Mouse (Mus musculus): ENCODE data around the gene Brd1.
"Not testable (repeated sequence)": the region's sequence is repeated elsewhere in the genome, so short reads cannot be mapped to it uniquely, and the experiment has no call there.

The Brd1 gene

GRCm38 (mm10) chr15:88730717-88731116 lies 3.3 kb downstream of the Brd1 start:
- DNase-seq (ENCODE audit: low spot score in 2 of 2) = no peak

GRCm38 (mm10) chr15:88727204-88727603 lies 6.8 kb downstream of the Brd1 start:
- no peak for DNase-seq (ENCODE audit: low spot score in 2 of 2)

- no peak for DNase-seq (ENCODE audit: low spot score in 2 of 2)
Measured at GRCm38 (mm10) chr15:88725036-88725435, 9.0 kb downstream of the Brd1 start.

GRCm38 (mm10) chr15:88724311-88724710 lies 9.7 kb downstream of the Brd1 start:
- no peak for DNase-seq (ENCODE audit: low spot score in 2 of 2)

GRCm38 (mm10) chr15:88723205-88723604 lies 10.8 kb downstream of the Brd1 start:
- DNase-seq (ENCODE audit: low spot score in 2 of 2) = no peak

- DNase-seq (ENCODE audit: low spot score in 2 of 2) = no peak
Measured at GRCm38 (mm10) chr15:88717239-88717638, 16.8 kb downstream of the Brd1 start.

GRCm38 (mm10) chr15:88716350-88716749 lies 17.7 kb downstream of the Brd1 start:
- DNase-seq (ENCODE audit: low spot score in 2 of 2) = peak in 1 of 2 experiments; percentile 47

- DNase-seq (ENCODE audit: low spot score in 2 of 2) = no peak
Measured at GRCm38 (mm10) chr15:88714021-88714589, 19.9 kb downstream of the Brd1 start.

GRCm38 (mm10) chr15:88712501-88712900 lies 21.5 kb downstream of the Brd1 start:
- no peak for DNase-seq (ENCODE audit: low spot score in 2 of 2)

- DNase-seq (ENCODE audit: low spot score in 2 of 2) = no peak
Measured at GRCm38 (mm10) chr15:88709878-88710277, 24.2 kb downstream of the Brd1 start.

- DNase-seq (ENCODE audit: low spot score in 2 of 2) = no peak
Measured at GRCm38 (mm10) chr15:88708657-88709511, 25.1 kb downstream of the Brd1 start.

- no peak for DNase-seq (ENCODE audit: low spot score in 2 of 2)
Measured at GRCm38 (mm10) chr15:88708204-88708603, 25.8 kb downstream of the Brd1 start.

- DNase-seq (ENCODE audit: low spot score in 2 of 2) = not testable (repeated sequence)
Measured at GRCm38 (mm10) chr15:88706987-88707386, 27.0 kb downstream of the Brd1 start.

GRCm38 (mm10) chr15:88706320-88706719 lies 27.7 kb downstream of the Brd1 start:
- no peak for DNase-seq (ENCODE audit: low spot score in 2 of 2)

- no peak for DNase-seq (ENCODE audit: low spot score in 2 of 2)
Measured at GRCm38 (mm10) chr15:88704284-88704683, 29.7 kb downstream of the Brd1 start.

GRCm38 (mm10) chr15:88702501-88702900 lies 31.5 kb downstream of the Brd1 start:
- no peak for DNase-seq (ENCODE audit: low spot score in 2 of 2)

- DNase-seq (ENCODE audit: low spot score in 2 of 2) = no peak
Measured at GRCm38 (mm10) chr15:88700759-88701158, 33.3 kb downstream of the Brd1 start.

GRCm38 (mm10) chr15:88699508-88699907 lies 34.5 kb downstream of the Brd1 start:
- DNase-seq (ENCODE audit: low spot score in 2 of 2) = no peak

GRCm38 (mm10) chr15:88697586-88697985 lies 36.4 kb downstream of the Brd1 start:
- DNase-seq (ENCODE audit: low spot score in 2 of 2) = no peak

GRCm38 (mm10) chr15:88696055-88696454 lies 38.0 kb downstream of the Brd1 start:
- DNase-seq (ENCODE audit: low spot score in 2 of 2) = peak in 1 of 2 experiments; percentile 37

- DNase-seq (ENCODE audit: low spot score in 2 of 2) = no peak
Measured at GRCm38 (mm10) chr15:88694033-88694432, 40.0 kb downstream of the Brd1 start.

GRCm38 (mm10) chr15:88692720-88693119 lies 41.3 kb downstream of the Brd1 start:
- DNase-seq (ENCODE audit: low spot score in 2 of 2) = no peak

GRCm38 (mm10) chr15:88691129-88691528 lies 42.9 kb downstream of the Brd1 start:
- DNase-seq (ENCODE audit: low spot score in 2 of 2) = peak in 1 of 2 experiments; percentile 57

Measured in right cerebral cortex, adult 2 months (tissue).